Mouse (Mus musculus): ENCODE measurements around the gene Txn1. TPM values are rescaled to one million over a fixed set of nuclear protein-coding genes. Genes with fewer than 3 reads are reported as not detected.

Gene Txn1
- 100 to 1,000 TPM; 156 to 165 TPM for total RNA-seq (2021)
- long read RNA-seq, experiment 1, transcript Txn1-201 (5 exons, 1,051 nt) = major isoform, 81 of 82 reads
- long read RNA-seq, experiment 1, partial matches to known transcripts = 1 of 82 reads
- long read RNA-seq, experiment 1, other reads (novel, unspliced or antisense) = 0 of 82 reads
- long read RNA-seq, experiment 2, transcript Txn1-201 (5 exons, 1,051 nt) = major isoform, 54 of 55 reads
- long read RNA-seq, experiment 2, partial matches to known transcripts = 0 of 55 reads
- long read RNA-seq, experiment 2, other reads (novel, unspliced or antisense) = 1 of 55 reads

- intact Hi-C loops (cut with DNase I) = loop anchor here (10.0 kb wide), 1 partner anchor 119 kb away; no protein-coding TSS in a partner anchor
- peak; percentile 94 to 95 for DNase-seq (ENCODE audit: low spot score in 2 of 2)
Measured at GRCm38 (mm10) chr4:57956029-57956960, at the start of gene Txn1. Gene Txn1 (minus strand): TSS chr4:57956411.

- intact Hi-C loops (cut with DNase I) = no loop called here
- no peak for DNase-seq (ENCODE audit: low spot score in 2 of 2)
Measured at GRCm38 (mm10) chr4:58003501-58003900, 47.3 kb upstream of the Txn1 start.

GRCm38 (mm10) chr4:57991425-57991824 is 35.2 kb upstream of the Txn1 start:
- intact Hi-C loops (cut with DNase I) = loop anchor here (5.0 to 10.0 kb wide), 2 partner anchors 86 to 253 kb away; no protein-coding TSS in a partner anchor
- no peak for DNase-seq (ENCODE audit: low spot score in 2 of 2)

- intact Hi-C loops (cut with DNase I) = no loop called here
- DNase-seq (ENCODE audit: low spot score in 2 of 2) = no peak
Measured at GRCm38 (mm10) chr4:57974400-57975117, 18.3 kb upstream of the Txn1 start.

- no peak for DNase-seq (ENCODE audit: low spot score in 2 of 2)
- intact Hi-C loops (cut with DNase I) = no loop called here
Measured at GRCm38 (mm10) chr4:57973592-57974268, 17.5 kb upstream of the Txn1 start.

GRCm38 (mm10) chr4:57970285-57970684 is 14.1 kb upstream of the Txn1 start:
- DNase-seq (ENCODE audit: low spot score in 2 of 2) = no peak
- intact Hi-C loops (cut with DNase I) = no loop called here

GRCm38 (mm10) chr4:57967195-57967594 is 11.0 kb upstream of the Txn1 start:
- intact Hi-C loops (cut with DNase I) = no loop called here
- DNase-seq (ENCODE audit: low spot score in 2 of 2) = no peak

GRCm38 (mm10) chr4:57965516-57965915 is 9.3 kb upstream of the Txn1 start:
- no peak for DNase-seq (ENCODE audit: low spot score in 2 of 2)
- intact Hi-C loops (cut with DNase I) = no loop called here

- intact Hi-C loops (cut with DNase I) = no loop called here
- DNase-seq (ENCODE audit: low spot score in 2 of 2) = no peak
Measured at GRCm38 (mm10) chr4:57964143-57964542, 7.9 kb upstream of the Txn1 start.

- intact Hi-C loops (cut with DNase I) = loop anchor here (10.0 kb wide), 1 partner anchor 116 kb away; no protein-coding TSS in a partner anchor
- DNase-seq (ENCODE audit: low spot score in 2 of 2) = no peak
Measured at GRCm38 (mm10) chr4:57959056-57959455, 2.8 kb upstream of the Txn1 start.

GRCm38 (mm10) chr4:57958098-57958497 is 1.9 kb upstream of the Txn1 start:
- intact Hi-C loops (cut with DNase I) = loop anchor here (10.0 kb wide), 1 partner anchor 117 kb away; no protein-coding TSS in a partner anchor
- DNase-seq (ENCODE audit: low spot score in 2 of 2) = no peak

GRCm38 (mm10) chr4:57957200-57958085 is 1.2 kb upstream of the Txn1 start:
- no peak for DNase-seq (ENCODE audit: low spot score in 2 of 2)
- intact Hi-C loops (cut with DNase I) = loop anchor here (10.0 kb wide), 1 partner anchor 117 kb away; no protein-coding TSS in a partner anchor

- peak; percentile 40 to 63 for DNase-seq (ENCODE audit: low spot score in 2 of 2)
- intact Hi-C loops (cut with DNase I) = loop anchor here (10.0 kb wide), 1 partner anchor 119 kb away; no protein-coding TSS in a partner anchor
Measured at GRCm38 (mm10) chr4:57955544-57955958, 660 bp downstream of the Txn1 start.

- intact Hi-C loops (cut with DNase I) = loop anchor here (10.0 kb wide), 1 partner anchor 120 kb away; no protein-coding TSS in a partner anchor
- DNase-seq (ENCODE audit: low spot score in 2 of 2) = no peak
Measured at GRCm38 (mm10) chr4:57954991-57955390, 1.2 kb downstream of the Txn1 start.

GRCm38 (mm10) chr4:57954580-57954979 is 1.6 kb downstream of the Txn1 start:
- intact Hi-C loops (cut with DNase I) = loop anchor here (10.0 kb wide), 1 partner anchor 120 kb away; no protein-coding TSS in a partner anchor
- DNase-seq (ENCODE audit: low spot score in 2 of 2) = no peak

- DNase-seq (ENCODE audit: low spot score in 2 of 2) = no peak
- intact Hi-C loops (cut with DNase I) = loop anchor here (10.0 kb wide), 1 partner anchor 121 kb away; no protein-coding TSS in a partner anchor
Measured at GRCm38 (mm10) chr4:57953796-57954195, 2.4 kb downstream of the Txn1 start.

- DNase-seq (ENCODE audit: low spot score in 2 of 2) = no peak
- intact Hi-C loops (cut with DNase I) = loop anchor here (10.0 kb wide), 1 partner anchor 122 kb away; no protein-coding TSS in a partner anchor
Measured at GRCm38 (mm10) chr4:57952891-57953290, 3.3 kb downstream of the Txn1 start.

GRCm38 (mm10) chr4:57952416-57952815 is 3.8 kb downstream of the Txn1 start:
- intact Hi-C loops (cut with DNase I) = loop anchor here (10.0 kb wide), 1 partner anchor 122 kb away; no protein-coding TSS in a partner anchor
- no peak for DNase-seq (ENCODE audit: low spot score in 2 of 2)
